Mouse (Mus musculus) liver, embryonic 13.5 days (tissue): ENCODE measurements around the gene Hemk1. TPM values are rescaled to one million over a fixed set of nuclear protein-coding genes. Genes with fewer than 3 reads are reported as not detected.

Source experiments
- ATAC-seq: fragments of 200-750 bp; cut with Nextera tagmentation; 2 replicates; pipeline ENCODE4 v1.8.0; 2017; ENCODE audit warnings: low read depth, mild to moderate bottlenecking, moderate number of reproducible peaks, moderate library complexity
- DNase-seq: peaks from one replicate; pipeline ENCODE4 v3.0.0; 2022
- H3K27ac ChIP-seq: fragments of 300-500 bp; sonication (generic); 2 replicates; pipeline ENCODE4 v1.5.1; 2015; ENCODE audit warnings: moderate library complexity, mild to moderate bottlenecking, inconsistent platforms
- H3K27me3 ChIP-seq: fragments of 300-500 bp; sonication (generic); 2 replicates; pipeline ENCODE4 v1.6.1; 2015; ENCODE audit warnings: mild to moderate bottlenecking, inconsistent platforms
- H3K36me3 ChIP-seq: fragments of 300-500 bp; sonication (generic); 2 replicates; pipeline ENCODE4 v1.6.1; 2015; ENCODE audit warnings: mild to moderate bottlenecking, inconsistent platforms
- H3K4me1 ChIP-seq: fragments of 300-500 bp; sonication (generic); replicated peaks from 2 replicates; pipeline ENCODE4 v1.6.1; 2015; ENCODE audit warnings: inconsistent platforms
- H3K4me2 ChIP-seq: fragments of 300-500 bp; sonication (generic); 2 replicates; pipeline ENCODE4 v1.6.1; 2015; ENCODE audit warnings: inconsistent platforms, mild to moderate bottlenecking, moderate library complexity
- H3K4me3 ChIP-seq: fragments of 300-500 bp; sonication (generic); replicated peaks from 2 replicates; pipeline ENCODE4 v1.5.1; 2015; ENCODE audit warnings: mild to moderate bottlenecking, inconsistent platforms
- H3K9ac ChIP-seq: fragments of 300-500 bp; sonication (generic); 2 replicates; pipeline ENCODE4 v1.6.1; 2015; ENCODE audit warnings: mild to moderate bottlenecking, inconsistent platforms
- H3K9me3 ChIP-seq: fragments of 300-500 bp; sonication (generic); replicated peaks from 2 replicates; pipeline ENCODE4 v1.6.1; 2016; ENCODE audit warnings: inconsistent platforms
- WGBS: fragments of 180-500 bp; shearing (Covaris S2); methylation state at CpG from one replicate; pipeline ENCODE4 v1.1.7; 2015; ENCODE audit not compliant: insufficient replicate concordance; 5-methylcytosine and 5-hydroxymethylcytosine counted together
- polyA plus RNA-seq: library from polyadenylated mRNA; unstranded; fragments of >200 nt; fragmentation: Nextera tagmentation; extraction: Ambion mirVana; gene quantifications from 2 replicates; pipeline ENCODE4 v1.2.1, GENCODE M21; 2015

The Hemk1 gene
- polyA plus RNA-seq = 3.6 and 3.8 TPM in 2 replicates

GRCm38 (mm10) chr9:107338172-107338883, at the start of gene Hemk1:
Gene Hemk1 (minus strand): TSS chr9:107338350.
- Histone ChIP-seq H3K27ac (peak within 1 kb of the TSS; percentile 41), H3K9me3 (no peaks in the 10 kb centered on the region), H3K4me3 (peak within 1 kb of the TSS; percentile 68), H3K4me1 (peaks cover 28% of the 10 kb centered on the region), H3K36me3 (no peaks in the 10 kb centered on the region), H3K27me3 (peaks cover 29% of the 10 kb centered on the region), H3K9ac (peak within 1 kb of the TSS; percentile 76), H3K4me2 (peak within 1 kb of the TSS; percentile 73)
- DNase-seq (peak; percentile 51), ATAC-seq (peak; percentile 81)
- 6% methylated on average over 30 of the region's 30 CpGs for WGBS

GRCm38 (mm10) chr9:107387708-107388107, 49.6 kb upstream of the Hemk1 start:
- H3K4me1 ChIP-seq = no peaks in the 10 kb centered on the region
- WGBS = 71% methylated on average over 3 of the region's 3 CpGs

GRCm38 (mm10) chr9:107386722-107387121, 48.6 kb upstream of the Hemk1 start:
- no peaks in the 10 kb centered on the region for H3K9me3 ChIP-seq
- H3K9ac ChIP-seq = no peak overlapping the region
- no peak for ATAC-seq
- 48% methylated on average over 3 of the region's 3 CpGs for WGBS
- no peak overlapping the region for H3K4me3 ChIP-seq
- H3K27ac ChIP-seq = no peak overlapping the region
- H3K27me3 ChIP-seq = peaks cover 83% of the 10 kb centered on the region
- H3K4me2 ChIP-seq = no peak overlapping the region
- H3K4me1 ChIP-seq = no peaks in the 10 kb centered on the region
- no peaks in the 10 kb centered on the region for H3K36me3 ChIP-seq
- DNase-seq = peak; percentile 44

More at GRCm38 (mm10) chr9:107387708-107388107, 49.6 kb upstream of the Hemk1 start:
- H3K27ac ChIP-seq = no peak overlapping the region
- no peak overlapping the region for H3K9ac ChIP-seq
- peaks cover 79% of the 10 kb centered on the region for H3K27me3 ChIP-seq
- no peaks in the 10 kb centered on the region for H3K9me3 ChIP-seq
- ATAC-seq = no peak
- H3K4me2 ChIP-seq = no peak overlapping the region
- H3K4me3 ChIP-seq = no peak overlapping the region
- H3K36me3 ChIP-seq = no peaks in the 10 kb centered on the region
- no peak for DNase-seq

GRCm38 (mm10) chr9:107384396-107384795, 46.2 kb upstream of the Hemk1 start:
- ATAC-seq = no peak
- H3K27ac ChIP-seq = no peak overlapping the region
- H3K9me3 ChIP-seq = no peaks in the 10 kb centered on the region
- H3K36me3 ChIP-seq = no peaks in the 10 kb centered on the region
- H3K4me1 ChIP-seq = no peaks in the 10 kb centered on the region
- no peak overlapping the region for H3K4me2 ChIP-seq
- peaks cover 93% of the 10 kb centered on the region for H3K27me3 ChIP-seq
- no peak overlapping the region for H3K9ac ChIP-seq
- no peak for DNase-seq
- H3K4me3 ChIP-seq = no peak overlapping the region
- 33% methylated on average over 3 of the region's 3 CpGs for WGBS

GRCm38 (mm10) chr9:107381723-107382122, 43.6 kb upstream of the Hemk1 start:
- Histone ChIP-seq H3K4me1 (peaks cover 6% of the 10 kb centered on the region; the same call in 1 of the 2 replicates), H3K9ac (no peak overlapping the region), H3K36me3 (no peaks in the 10 kb centered on the region), H3K9me3 (no peaks in the 10 kb centered on the region), H3K4me3 (no peak overlapping the region), H3K27me3 (peaks cover 98% of the 10 kb centered on the region), H3K4me2 (no peak overlapping the region), H3K27ac (no peak overlapping the region)
- DNase-seq = no peak
- ATAC-seq = no peak
- WGBS = 8% methylated on average over 8 of the region's 8 CpGs

GRCm38 (mm10) chr9:107377961-107378512, 39.9 kb upstream of the Hemk1 start:
- H3K9me3 ChIP-seq = no peaks in the 10 kb centered on the region
- H3K27me3 ChIP-seq = peaks cover 97% of the 10 kb centered on the region
- peak overlapping the region; percentile 42 for H3K4me2 ChIP-seq
- no peak overlapping the region for H3K27ac ChIP-seq
- DNase-seq (no peak), ATAC-seq (no peak)
- 3% methylated on average over 35 of the region's 35 CpGs for WGBS
- H3K4me3 ChIP-seq = peak overlapping the region; percentile 30
- H3K4me1 ChIP-seq = peaks cover 33% of the 10 kb centered on the region
- no peaks in the 10 kb centered on the region for H3K36me3 ChIP-seq
- no peak overlapping the region for H3K9ac ChIP-seq

GRCm38 (mm10) chr9:107375451-107375850, 37.3 kb upstream of the Hemk1 start:
- Histone ChIP-seq H3K4me3 (no peak overlapping the region), H3K9me3 (no peaks in the 10 kb centered on the region), H3K4me1 (peaks cover 59% of the 10 kb centered on the region), H3K27me3 (peaks cover 71% of the 10 kb centered on the region), H3K9ac (no peak overlapping the region), H3K4me2 (peak overlapping the region; percentile 36; the same call in 1 of the 2 replicates), H3K27ac (no peak overlapping the region), H3K36me3 (no peaks in the 10 kb centered on the region)
- ATAC-seq (peak; percentile 42), DNase-seq (peak; percentile 72)
- 19% methylated on average over 5 of the region's 5 CpGs for WGBS

GRCm38 (mm10) chr9:107374623-107375022, 36.5 kb upstream of the Hemk1 start:
- Histone ChIP-seq H3K27ac (no peak overlapping the region), H3K4me2 (peak overlapping the region; percentile 41)
- DNase-seq = peak; percentile 75

GRCm38 (mm10) chr9:107372441-107372840, 34.3 kb upstream of the Hemk1 start:
- H3K4me1 ChIP-seq = peaks cover 83% of the 10 kb centered on the region
- H3K27me3 ChIP-seq = peaks cover 41% of the 10 kb centered on the region
- 0 out of 2 replicates have a peak overlapping the region, but pooled peaks have one; percentile 10 for H3K4me2 ChIP-seq

More at GRCm38 (mm10) chr9:107374623-107375022, 36.5 kb upstream of the Hemk1 start:
- H3K9me3 ChIP-seq = no peaks in the 10 kb centered on the region
- H3K4me3 ChIP-seq = no peak overlapping the region
- 6% methylated on average over 8 of the region's 8 CpGs for WGBS
- H3K27me3 ChIP-seq = peaks cover 63% of the 10 kb centered on the region
- no peaks in the 10 kb centered on the region for H3K36me3 ChIP-seq
- peak; percentile 11; the same call in 1 of the 2 replicates for ATAC-seq
- H3K9ac ChIP-seq = no peak overlapping the region
- H3K4me1 ChIP-seq = peaks cover 67% of the 10 kb centered on the region

GRCm38 (mm10) chr9:107370106-107370463, 31.9 kb upstream of the Hemk1 start:
- Histone ChIP-seq H3K9me3 (no peaks in the 10 kb centered on the region), H3K9ac (peak overlapping the region; percentile 76), H3K4me3 (peak overlapping the region; percentile 31), H3K4me1 (peaks cover 81% of the 10 kb centered on the region), H3K4me2 (peak overlapping the region; percentile 69), H3K36me3 (no peaks in the 10 kb centered on the region), H3K27ac (peak overlapping the region; percentile 98), H3K27me3 (peaks cover 29% of the 10 kb centered on the region)
- ATAC-seq (peak; percentile 43), DNase-seq (no peak)
- 6% methylated on average over 4 of the region's 4 CpGs for WGBS

More at GRCm38 (mm10) chr9:107372441-107372840, 34.3 kb upstream of the Hemk1 start:
- Histone ChIP-seq H3K36me3 (no peaks in the 10 kb centered on the region), H3K27ac (peak overlapping the region; percentile 98), H3K9me3 (no peaks in the 10 kb centered on the region), H3K4me3 (no peak overlapping the region), H3K9ac (peak overlapping the region; percentile 36; the same call in 1 of the 2 replicates)
- 39% methylated on average over 4 of the region's 4 CpGs for WGBS
- DNase-seq = peak; percentile 52
- peak; percentile 20; the same call in 1 of the 2 replicates for ATAC-seq

GRCm38 (mm10) chr9:107369270-107370105, 31.3 kb upstream of the Hemk1 start:
- Histone ChIP-seq H3K27me3 (peaks cover 25% of the 10 kb centered on the region), H3K4me2 (peak overlapping the region; percentile 69), H3K36me3 (no peaks in the 10 kb centered on the region), H3K9ac (peak overlapping the region; percentile 76), H3K27ac (peak overlapping the region; percentile 98), H3K9me3 (no peaks in the 10 kb centered on the region), H3K4me3 (peak overlapping the region; percentile 36), H3K4me1 (peaks cover 75% of the 10 kb centered on the region)
- 6% methylated on average over 10 of the region's 10 CpGs for WGBS
- DNase-seq = peak; percentile 90
- ATAC-seq = peak; percentile 95
